Mouse (Mus musculus) lung, postnatal 0 days (tissue): ENCODE results near the gene Chd3.

ENCODE experiments used
- CTCF ChIP-seq: IDR thresholded peaks from 2 replicates; pipeline ENCODE4 v1.5.1; 2016; ENCODE audit warnings: antibody characterized with exemption, mild to moderate bottlenecking
- EP300 ChIP-seq: IDR thresholded peaks from 2 replicates; pipeline ENCODE4 v1.6.1; 2016; ENCODE audit warnings: antibody characterized with exemption, mild to moderate bottlenecking, control low read depth

DNA sequence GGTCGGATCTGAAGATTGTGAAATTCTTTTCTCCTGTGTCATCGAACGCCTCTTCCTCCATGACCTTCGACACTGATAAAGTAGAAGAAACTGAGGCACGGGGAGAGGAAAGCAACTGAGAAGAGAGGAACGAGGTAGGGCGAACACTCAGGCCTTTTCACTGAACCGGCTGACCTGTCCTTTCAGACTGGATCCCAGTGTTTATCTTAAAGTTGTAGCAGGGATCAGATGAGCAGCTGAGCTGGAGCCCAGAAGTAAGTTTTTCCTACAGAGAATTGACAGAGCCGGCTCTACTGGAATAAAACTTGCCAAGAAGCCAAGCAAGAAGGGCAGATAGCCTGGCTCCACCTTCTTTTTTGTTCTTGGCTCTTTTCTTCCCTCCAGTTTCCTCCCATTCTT, 1.6 kb upstream of the Chd3 start:
- TF ChIP-seq CTCF (no peak), EP300 (no peak)
